Mouse (Mus musculus) forebrain, postnatal 0 days (tissue): ENCODE measurements at regions not wholly inside any gene's neighbourhood (a gene's known extent, or its start where the extent isn't known, plus 50 kb on each side); places are given as distances from the start of the nearest gene placed in this dataset.

Experiments
- ATAC-seq: fragments of 200-750 bp; cut with Nextera tagmentation; 2 replicates; pipeline ENCODE4 v1.8.0; 2017; ENCODE audit warnings: mild to moderate bottlenecking, moderate library complexity
- DNase-seq: peaks from one replicate; pipeline ENCODE4 v3.0.0-alpha.2; 2015
- H3K27ac ChIP-seq: fragments of 300-500 bp; sonication (generic); 2 replicates; pipeline ENCODE4 v1.5.1; 2014; ENCODE audit warnings: low read depth, mild to moderate bottlenecking, antibody characterized with exemption, low read length, moderate library complexity, mixed read lengths
- H3K27me3 ChIP-seq: fragments of 300-500 bp; sonication (generic); 2 replicates; pipeline ENCODE4 v1.6.1; 2014; ENCODE audit warnings: mild to moderate bottlenecking, low read length, mixed read lengths; ENCODE audit not compliant: insufficient read depth
- H3K36me3 ChIP-seq: fragments of 300-500 bp; sonication (generic); 2 replicates; pipeline ENCODE4 v1.6.1; 2014; ENCODE audit warnings: mild to moderate bottlenecking, moderate library complexity; ENCODE audit not compliant: insufficient read depth
- H3K4me1 ChIP-seq: fragments of 300-500 bp; sonication (generic); 2 replicates; pipeline ENCODE4 v1.6.1; 2014; ENCODE audit warnings: antibody characterized with exemption; ENCODE audit not compliant: insufficient read depth
- H3K4me2 ChIP-seq: fragments of 300-500 bp; sonication (generic); 2 replicates; pipeline ENCODE4 v1.6.1; 2014; ENCODE audit warnings: low read depth, mild to moderate bottlenecking, moderate library complexity
- H3K4me3 ChIP-seq: fragments of 300-500 bp; sonication (generic); 2 replicates; pipeline ENCODE4 v1.5.1; 2014; ENCODE audit warnings: low read depth, low read length, mixed read lengths
- H3K9ac ChIP-seq: fragments of 300-500 bp; sonication (generic); 2 replicates; pipeline ENCODE4 v1.6.1; 2014; ENCODE audit warnings: mild to moderate bottlenecking
- H3K9me3 ChIP-seq: fragments of 300-500 bp; sonication (generic); 2 replicates; pipeline ENCODE4 v1.6.1; 2016; ENCODE audit warnings: low read length
- CTCF ChIP-seq: sonication (generic); IDR thresholded peaks from 2 replicates; pipeline ENCODE4 v1.5.1; 2016; ENCODE audit warnings: antibody characterized with exemption, control low read depth, low read depth
- WGBS: fragments of 180-500 bp; shearing (Covaris S2); extraction: QIAGEN DNeasy Blood & Tissue Kit; methylation state at CpG from one replicate; pipeline ENCODE4 v1.1.7; 2014; 5-methylcytosine and 5-hydroxymethylcytosine counted together

- ATAC-seq, result no peak
These were observed 129.6 kb upstream of the Gm26657 start for GRCm38 (mm10) chr4:56610273-56610672.

GRCm38 (mm10) chr4:56608701-56609100 is 131.2 kb upstream of the Gm26657 start:
- ATAC-seq (no peak), DNase-seq (no peak)
- Histone ChIP-seq H3K27ac (no peak overlapping the region), H3K4me1 (no peaks in the 10 kb centered on the region), H3K36me3 (no peaks in the 10 kb centered on the region), H3K9me3 (no peaks in the 10 kb centered on the region), H3K9ac (no peak overlapping the region), H3K27me3 (no peaks in the 10 kb centered on the region), H3K4me3 (no peak overlapping the region), H3K4me2 (no peak overlapping the region)
- WGBS, result 76% methylated on average over 4 of the region's 4 CpGs
- no peak for TF ChIP-seq CTCF

More at GRCm38 (mm10) chr4:56610273-56610672, 129.6 kb upstream of the Gm26657 start:
- H3K27me3 ChIP-seq, result no peaks in the 10 kb centered on the region
- DNase-seq, result no peak
- H3K27ac ChIP-seq, result no peak overlapping the region
- no peaks in the 10 kb centered on the region for H3K4me1 ChIP-seq
- H3K36me3 ChIP-seq, result no peaks in the 10 kb centered on the region
- WGBS, result 69% methylated on average over 6 of the region's 6 CpGs
- no peak for TF ChIP-seq CTCF
- H3K9me3 ChIP-seq, result no peaks in the 10 kb centered on the region
- H3K9ac ChIP-seq, result no peak overlapping the region
- no peak overlapping the region for H3K4me2 ChIP-seq
- H3K4me3 ChIP-seq, result no peak overlapping the region

GRCm38 (mm10) chr4:56598398-56598797 is 141.5 kb upstream of the Gm26657 start:
- 32% methylated on average over 2 of the region's 2 CpGs for WGBS
- DNase-seq (peak; percentile 50), ATAC-seq (peak; percentile 43; the same call in 1 of the 2 replicates)
- H3K9me3 ChIP-seq, result no peaks in the 10 kb centered on the region
- H3K27ac ChIP-seq, result no peak overlapping the region
- no peaks in the 10 kb centered on the region for H3K36me3 ChIP-seq
- H3K4me3 ChIP-seq, result no peak overlapping the region
- no peak overlapping the region for H3K9ac ChIP-seq
- no peaks in the 10 kb centered on the region for H3K27me3 ChIP-seq
- no peaks in the 10 kb centered on the region for H3K4me1 ChIP-seq
- TF ChIP-seq CTCF, result no peak
- H3K4me2 ChIP-seq, result no peak overlapping the region

GRCm38 (mm10) chr4:56597931-56598330 is 141.9 kb upstream of the Gm26657 start:
- ATAC-seq, result peak; percentile 54; the same call in 1 of the 2 replicates

GRCm38 (mm10) chr4:56582405-56582804 is 157.5 kb upstream of the Gm26657 start:
- Histone ChIP-seq H3K9me3 (no peaks in the 10 kb centered on the region), H3K36me3 (no peaks in the 10 kb centered on the region), H3K27me3 (no peaks in the 10 kb centered on the region), H3K4me3 (no peak overlapping the region), H3K4me1 (no peaks in the 10 kb centered on the region), H3K9ac (no peak overlapping the region), H3K27ac (no peak overlapping the region), H3K4me2 (no peak overlapping the region)
- TF ChIP-seq CTCF, result no peak
- DNase-seq (no peak), ATAC-seq (no peak)
- WGBS, result 81% methylated on average over 3 of the region's 3 CpGs

More at GRCm38 (mm10) chr4:56597931-56598330, 141.9 kb upstream of the Gm26657 start:
- no peak overlapping the region for H3K4me3 ChIP-seq
- H3K27ac ChIP-seq, result no peak overlapping the region
- H3K27me3 ChIP-seq, result no peaks in the 10 kb centered on the region
- no peak overlapping the region for H3K9ac ChIP-seq
- no peaks in the 10 kb centered on the region for H3K36me3 ChIP-seq
- peak; percentile 44 for DNase-seq
- peak; percentile 31; the same call in 1 of the 2 replicates for TF ChIP-seq CTCF
- H3K4me2 ChIP-seq, result no peak overlapping the region
- no peaks in the 10 kb centered on the region for H3K9me3 ChIP-seq
- H3K4me1 ChIP-seq, result no peaks in the 10 kb centered on the region

- H3K9me3 ChIP-seq, result no peaks in the 10 kb centered on the region
- H3K9ac ChIP-seq, result no peak overlapping the region
- ATAC-seq, result no peak
- TF ChIP-seq CTCF, result no peak
- 74% methylated on average over 15 of the region's 15 CpGs for WGBS
- H3K4me3 ChIP-seq, result no peak overlapping the region
- no peaks in the 10 kb centered on the region for H3K36me3 ChIP-seq
- no peaks in the 10 kb centered on the region for H3K4me1 ChIP-seq
- no peak overlapping the region for H3K27ac ChIP-seq
- DNase-seq, result no peak
- H3K27me3 ChIP-seq, result no peaks in the 10 kb centered on the region
- H3K4me2 ChIP-seq, result no peak overlapping the region
These were observed 162.9 kb upstream of the Gm26657 start for GRCm38 (mm10) chr4:56576837-56577548.

- DNase-seq, result peak; percentile 64
- no peaks in the 10 kb centered on the region for H3K27me3 ChIP-seq
- no peaks in the 10 kb centered on the region for H3K4me1 ChIP-seq
- no peak for TF ChIP-seq CTCF
- no peak overlapping the region for H3K27ac ChIP-seq
- no peak overlapping the region for H3K4me3 ChIP-seq
- no peaks in the 10 kb centered on the region for H3K36me3 ChIP-seq
- no peak overlapping the region for H3K9ac ChIP-seq
- no peaks in the 10 kb centered on the region for H3K9me3 ChIP-seq
- no peak for ATAC-seq
- no peak overlapping the region for H3K4me2 ChIP-seq
These were observed 187.7 kb upstream of the Gm26657 start for GRCm38 (mm10) chr4:56552126-56552525.
